Mouse (Mus musculus): Measurements from ENCODE around the gene Pdgfra. TPM values are rescaled to one million over a fixed set of nuclear protein-coding genes. Genes with fewer than 3 reads are reported as not detected.

Gene Pdgfra
- polyA plus RNA-seq, 1 experiment from 2014 or later = 28.0 TPM

GRCm38 (mm10) chr5:75247070-75247740, 95.1 kb downstream of the Pdgfra start:
- Histone ChIP-seq H3K4me1 (ENCODE audit: control insufficient read depth, insufficient read depth, low read length) (no peaks in the 10 kb centered on the region), H3K4me3 (ENCODE audit: low read depth, low read length) (no peak overlapping the region), H3K27ac (ENCODE audit: low read depth, low read length) (no peak overlapping the region), H3K4me2 (peak overlapping the region; percentile 31), H3K9ac (ENCODE audit: low read depth, low read length) (no peak overlapping the region), H3K27me3 (ENCODE audit: control insufficient read depth, insufficient read depth, low read length) (no peaks in the 10 kb centered on the region), H3K9me3 (replicated peaks; ENCODE audit: control insufficient read depth, low read length) (no peaks in the 10 kb centered on the region), H3K36me3 (ENCODE audit: control insufficient read depth, insufficient read depth, low read length) (no peaks in the 10 kb centered on the region)
- 50% methylated on average over 25 of the region's 25 CpGs for WGBS (ENCODE audit: insufficient replicate concordance)
- ATAC-seq (replicated peaks; ENCODE audit: insufficient number of reproducible peaks, low FRiP score, low TSS enrichment) = no peak

Small RNA genes lying within 50 kb of the gene (microRNA-seq; reads per million reads assigned to microRNA genes)
- gene Mir7025 (ENCODE audit: borderline number of aligned reads) = 0.41 reads per million

Other genes with a start within 250 kb of the Pdgfra start
- 28.7 and 28.8 TPM in 2 replicates for gene Chic2, start 107.5 kb upstream of the Pdgfra start, polyA plus RNA-seq (2014; fragmentation: Nextera tagmentation; extraction: Ambion mirVana)
- not detected in 2 replicates for gene Gsx2, start 76.7 kb upstream of the Pdgfra start, polyA plus RNA-seq (2014; fragmentation: Nextera tagmentation; extraction: Ambion mirVana)

Data from heart, embryonic 11.5 days (tissue).